Mouse (Mus musculus) lung, adult 2 months (tissue): ENCODE measurements at regions not wholly inside any gene's neighbourhood (a gene's known extent, or its start where the extent isn't known, plus 50 kb on each side); places are given as distances from the start of the nearest gene placed in this dataset.

Experiments
- DNase-seq: peaks from one replicate; pipeline ENCODE4 v3.0.0; 2022
- H3K4me1 ChIP-seq: fragments of 200-500 bp; 2 replicates; pipeline ENCODE4 v1.6.1; 2011; ENCODE audit warnings: low read length; ENCODE audit not compliant: control insufficient read depth, insufficient read depth
- H3K4me3 ChIP-seq: fragments of 200-500 bp; replicated peaks from 2 replicates; pipeline ENCODE3; 2011; ENCODE audit warnings: low read depth, mild to moderate bottlenecking, control low read depth, low read length; ENCODE audit errors: extremely low read depth
- CTCF ChIP-seq: fragments of 200-500 bp; IDR thresholded peaks from 2 replicates; pipeline ENCODE4 v1.5.1; 2011; ENCODE audit warnings: mild to moderate bottlenecking, low read length, control low read depth; ENCODE audit not compliant: insufficient read depth
- POLR2A ChIP-seq: fragments of 200-500 bp; IDR thresholded peaks from 2 replicates; pipeline ENCODE4 v1.6.1; 2011; ENCODE audit warnings: low read depth, mild to moderate bottlenecking, control low read depth, low read length, borderline replicate concordance; ENCODE audit errors: extremely low read depth
- WGBS: fragments of 180-500 bp; shearing (Covaris S2); methylation state at CpG from one replicate; pipeline ENCODE4 v1.1.7; 2018; 5-methylcytosine and 5-hydroxymethylcytosine counted together

DNA sequence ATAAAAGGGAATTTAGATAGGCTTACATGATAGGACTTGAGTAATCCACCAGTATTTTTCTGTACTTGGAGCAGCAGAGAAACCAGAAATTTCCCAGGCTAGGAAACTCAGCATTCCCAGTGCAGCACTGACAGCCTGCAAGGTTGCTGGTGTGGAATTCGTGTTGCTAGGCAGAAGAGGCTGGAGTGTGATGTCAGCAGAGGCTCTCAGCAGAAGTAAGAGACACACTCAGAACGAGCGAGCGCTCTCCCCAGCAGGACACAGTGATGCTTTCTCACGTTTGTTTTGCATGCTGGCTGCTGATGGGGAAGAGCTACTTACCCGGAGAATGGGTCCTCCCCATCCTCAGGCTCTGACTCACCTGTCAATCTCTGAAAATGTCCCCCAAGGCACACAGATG lies 104.7 kb downstream of the Dusp6 start:
- TF ChIP-seq POLR2A (no peak), CTCF (no peak)
- 54% methylated on average over 6 of the region's 6 CpGs for WGBS
- DNase-seq: no peak

DNA sequence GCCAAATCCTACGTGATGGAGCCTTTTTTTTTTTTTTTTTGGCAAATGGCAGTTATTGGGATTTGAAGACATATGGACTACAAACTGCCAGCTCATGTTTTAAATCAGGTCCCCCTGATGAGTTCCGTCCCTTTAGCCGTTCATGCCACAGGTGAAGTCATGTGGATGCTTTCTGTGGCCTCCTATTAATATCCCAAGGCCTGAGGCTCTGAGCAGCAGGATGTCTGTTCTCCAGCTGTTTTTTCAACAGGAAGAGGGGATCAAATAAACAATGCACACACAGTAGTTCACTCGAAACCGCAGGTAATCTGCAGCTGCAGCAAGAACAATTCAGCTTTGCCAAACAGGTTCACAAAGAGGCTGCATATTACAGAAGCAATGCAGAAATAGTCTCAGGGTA lies 112.1 kb downstream of the Dusp6 start:
- TF ChIP-seq POLR2A (no peak), CTCF (no peak)
- DNase-seq: no peak
- whole genome bisulfite sequencing: 59% methylated on average over 5 of the region's 5 CpGs
- Histone ChIP-seq H3K4me1 (peaks cover 2% of the 10 kb centered on the region), H3K4me3 (no peak overlapping the region)

More for the DNA sequence above, 104.7 kb downstream of the Dusp6 start:
- H3K4me3 ChIP-seq: no peak overlapping the region
- H3K4me1 ChIP-seq: no peaks in the 10 kb centered on the region

DNA sequence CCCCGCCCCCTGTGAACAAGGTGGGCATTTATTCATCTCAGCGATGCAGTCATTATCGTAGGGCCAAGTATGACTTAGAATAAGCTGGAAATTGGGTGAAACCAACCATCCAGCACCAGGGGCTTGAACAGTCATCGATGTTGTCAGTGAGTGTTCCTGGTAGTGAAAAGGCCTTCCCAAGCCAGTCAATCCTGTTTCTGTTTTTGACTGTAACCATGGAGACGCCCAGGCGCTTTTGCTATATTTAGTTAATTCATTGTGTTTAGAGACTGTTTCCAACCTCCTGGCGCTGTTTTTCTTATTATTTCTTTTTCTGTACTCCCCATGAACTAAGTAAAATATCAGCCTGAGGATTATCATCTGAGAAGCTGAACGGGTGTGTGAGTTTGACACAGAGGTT lies 113.4 kb downstream of the Dusp6 start:
- H3K4me3 ChIP-seq: no peak overlapping the region
- WGBS: 70% methylated on average over 8 of the region's 8 CpGs
- no peak for DNase-seq
- no peak for TF ChIP-seq CTCF
- no peak for TF ChIP-seq POLR2A
- peaks cover 2% of the 10 kb centered on the region for H3K4me1 ChIP-seq

DNA sequence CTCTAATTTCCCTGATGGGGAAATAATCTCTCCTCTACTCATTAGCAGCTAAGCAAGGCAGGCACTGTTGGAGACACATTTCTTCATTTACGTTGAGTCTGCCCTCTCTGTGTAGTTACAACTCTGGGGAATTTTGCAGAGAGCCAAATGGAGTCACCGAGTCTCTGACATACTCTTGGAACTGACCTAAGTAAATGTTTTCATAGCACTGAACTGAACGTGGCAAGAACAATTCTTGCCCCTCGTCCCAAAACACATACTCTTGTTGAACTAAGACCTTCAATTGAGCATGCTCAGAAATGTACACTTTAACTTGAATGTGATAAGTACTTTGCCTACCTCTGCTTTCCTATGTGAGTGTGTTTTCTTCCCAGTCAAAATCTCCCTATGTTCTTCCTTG lies 114.5 kb downstream of the Dusp6 start:
- 41% methylated on average over 4 of the region's 4 CpGs for WGBS
- H3K4me1 ChIP-seq: peaks cover 2% of the 10 kb centered on the region
- TF ChIP-seq CTCF: no peak
- TF ChIP-seq POLR2A: no peak
- H3K4me3 ChIP-seq: no peak overlapping the region
- DNase-seq: no peak

DNA sequence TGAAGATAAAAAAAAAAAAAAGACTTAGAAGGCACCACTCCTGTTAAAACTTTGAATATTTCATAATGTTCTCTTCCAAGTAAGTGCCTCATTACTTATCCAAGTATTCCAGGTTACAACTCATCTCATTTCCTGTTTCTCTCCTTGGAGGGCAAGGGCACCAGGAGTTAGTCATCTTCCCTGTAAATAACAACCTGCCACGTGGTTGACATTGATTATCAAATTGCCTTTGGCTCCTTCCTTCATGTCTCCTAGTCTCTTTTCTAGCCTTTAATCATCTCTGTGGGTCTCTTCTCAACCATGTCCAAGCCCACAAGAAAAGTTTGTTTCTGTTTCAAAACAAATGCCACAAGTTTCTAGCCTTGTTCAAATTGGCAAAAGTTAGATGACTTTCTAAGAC lies 116.1 kb downstream of the Dusp6 start:
- Histone ChIP-seq H3K4me3 (no peak overlapping the region), H3K4me1 (peaks cover 2% of the 10 kb centered on the region; the same call in 1 of the 2 replicates)
- no peak for DNase-seq
- TF ChIP-seq CTCF: no peak
- no peak for TF ChIP-seq POLR2A
- 38% methylated on average over 1 of the region's 1 CpGs for WGBS

DNA sequence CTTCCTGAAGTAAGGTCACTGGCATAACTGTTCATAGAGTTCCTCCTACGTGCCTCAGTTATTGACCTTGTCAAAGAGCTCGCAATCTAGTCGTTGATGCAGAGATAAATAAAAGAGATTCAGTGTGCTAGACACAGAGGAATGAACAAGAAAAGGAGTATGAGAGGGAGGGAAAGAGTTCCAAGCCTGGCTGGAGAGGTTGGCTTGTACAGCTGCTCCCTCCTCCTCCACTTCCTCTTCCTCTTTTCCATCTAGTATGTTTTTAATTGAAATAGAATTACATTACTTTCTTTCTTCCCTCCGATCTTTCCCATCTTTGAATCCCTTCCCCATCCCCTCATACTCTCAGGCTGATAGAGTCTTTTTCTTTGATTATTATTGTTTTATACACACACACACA lies 117.1 kb downstream of the Dusp6 start:
- peaks cover 2% of the 10 kb centered on the region; the same call in 1 of the 2 replicates for H3K4me1 ChIP-seq
- WGBS: 72% methylated on average over 4 of the region's 4 CpGs
- TF ChIP-seq CTCF: no peak
- TF ChIP-seq POLR2A: no peak
- H3K4me3 ChIP-seq: no peak overlapping the region
- DNase-seq: no peak

DNA sequence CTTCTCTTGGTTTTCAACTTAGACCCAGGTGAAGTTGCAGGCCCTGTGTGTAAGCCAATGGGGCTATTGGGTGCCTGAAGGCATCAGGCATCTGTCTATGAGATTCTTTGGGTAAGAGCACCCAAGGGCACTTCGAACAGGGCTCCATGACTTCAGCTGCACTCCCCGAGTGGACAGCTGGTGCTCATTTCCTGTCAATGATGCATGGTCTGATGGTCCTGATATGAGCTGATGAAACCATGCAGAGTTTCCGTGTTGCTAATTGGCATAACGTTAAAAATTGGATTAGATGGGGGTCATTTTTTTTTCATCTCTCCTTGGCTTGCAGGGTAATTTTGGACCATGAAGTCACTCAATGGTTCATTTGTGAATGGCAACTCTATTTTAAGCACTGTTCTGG lies 120.0 kb downstream of the Dusp6 start:
- no peak for DNase-seq
- WGBS: 38% methylated on average over 4 of the region's 4 CpGs
- no peak overlapping the region for H3K4me3 ChIP-seq
- TF ChIP-seq CTCF: no peak
- TF ChIP-seq POLR2A: no peak
- H3K4me1 ChIP-seq: peaks cover 2% of the 10 kb centered on the region; the same call in 1 of the 2 replicates

DNA sequence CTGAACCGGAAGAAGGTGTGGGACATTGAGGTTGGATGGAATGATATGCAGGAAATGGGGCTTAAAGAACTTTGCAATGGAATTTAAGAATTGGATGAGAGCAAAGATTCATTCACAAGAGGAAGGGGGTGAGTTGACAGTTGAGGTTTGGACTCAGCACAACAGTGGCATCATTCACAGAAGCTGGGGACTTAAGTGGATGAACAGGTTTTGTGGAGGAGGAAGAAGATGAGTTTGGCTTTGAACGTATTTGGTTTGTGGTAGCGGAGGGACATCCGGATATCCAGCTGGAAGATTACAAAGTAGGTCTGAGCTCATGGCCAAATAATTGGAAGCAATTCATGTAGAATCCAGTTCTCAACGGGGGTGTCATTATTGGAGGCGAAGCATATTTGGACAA lies 121.3 kb downstream of the Dusp6 start:
- WGBS: 76% methylated on average over 6 of the region's 6 CpGs
- Histone ChIP-seq H3K4me3 (no peak overlapping the region), H3K4me1 (peaks cover 2% of the 10 kb centered on the region; the same call in 1 of the 2 replicates)
- no peak for DNase-seq
- TF ChIP-seq CTCF: no peak
- TF ChIP-seq POLR2A: no peak

DNA sequence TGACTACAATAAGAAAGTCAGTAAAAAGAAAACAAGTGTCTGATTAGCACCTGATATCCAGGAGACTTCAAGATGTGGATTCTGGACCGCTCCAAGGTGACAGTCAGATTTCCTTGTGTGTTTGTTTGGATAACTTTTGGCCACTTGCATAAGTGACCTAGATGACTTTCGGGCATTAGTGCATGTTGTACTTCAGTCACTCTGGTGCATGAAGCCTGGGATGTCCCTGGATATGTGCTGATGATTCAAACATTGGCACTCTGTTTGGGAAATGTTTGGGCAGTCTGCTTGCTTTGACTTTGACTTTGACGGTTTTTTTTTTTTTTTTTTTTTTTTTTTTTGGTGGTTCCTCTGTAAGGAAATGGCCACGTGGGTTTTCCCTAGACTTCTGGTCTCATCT lies 121.8 kb downstream of the Dusp6 start:
- TF ChIP-seq CTCF (no peak), POLR2A (no peak)
- DNase-seq: no peak
- WGBS: 56% methylated on average over 4 of the region's 4 CpGs
- Histone ChIP-seq H3K4me1 (peaks cover 2% of the 10 kb centered on the region; the same call in 1 of the 2 replicates), H3K4me3 (no peak overlapping the region)

DNA sequence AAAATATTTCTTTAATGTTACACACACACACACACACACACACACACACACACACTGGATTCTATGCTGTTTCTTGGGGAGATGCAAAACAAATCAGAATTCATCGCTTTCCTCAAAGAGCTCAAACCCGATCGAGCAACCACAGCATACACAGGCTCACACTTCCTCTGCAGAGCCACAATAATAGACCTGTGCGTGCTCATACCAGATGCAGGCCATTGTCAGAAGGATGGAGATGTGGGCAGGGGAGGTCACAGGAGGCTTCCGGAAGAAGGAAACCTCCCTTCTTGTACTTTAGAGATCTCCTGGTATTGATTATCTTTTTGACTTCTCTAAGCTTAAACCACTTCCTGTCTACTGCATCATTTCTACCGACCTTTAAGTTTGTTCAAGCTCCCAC lies 122.8 kb downstream of the Dusp6 start:
- TF ChIP-seq CTCF: no peak
- TF ChIP-seq POLR2A: no peak
- Histone ChIP-seq H3K4me3 (no peak overlapping the region), H3K4me1 (peaks cover 2% of the 10 kb centered on the region; the same call in 1 of the 2 replicates)
- DNase-seq: no peak
- 73% methylated on average over 6 of the region's 6 CpGs for WGBS
